Mouse (Mus musculus): ENCODE measurements around the gene Vmn2r105.

Vmn2r105 gene

GRCm38 (mm10) chr17:20234952-20235351 lies at the start of gene Vmn2r105:
TSS of gene Vmn2r105 (minus strand) at chr17:20235052.
- DNase-seq: no peak

DNA sequence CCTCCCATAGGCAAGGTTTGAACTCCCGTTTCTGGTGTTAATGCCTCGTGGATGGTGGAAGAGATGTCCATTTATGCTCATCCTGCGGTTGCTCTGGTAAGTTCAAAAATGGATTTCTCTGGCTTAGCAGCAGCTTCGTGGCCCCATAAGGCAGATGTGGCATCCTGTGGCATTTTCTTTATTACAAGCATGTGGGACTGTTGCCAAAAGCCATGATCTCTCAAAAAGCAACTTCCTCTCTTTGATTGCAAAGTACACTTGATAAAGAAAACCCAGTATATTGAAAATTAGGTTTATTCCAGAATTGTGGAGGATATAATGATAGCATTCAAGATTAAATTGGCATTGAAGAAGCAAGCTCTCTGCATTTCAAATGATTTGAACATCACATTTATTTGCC lies 20.7 kb upstream of the Vmn2r105 start:
- DNase-seq: no peak

DNA sequence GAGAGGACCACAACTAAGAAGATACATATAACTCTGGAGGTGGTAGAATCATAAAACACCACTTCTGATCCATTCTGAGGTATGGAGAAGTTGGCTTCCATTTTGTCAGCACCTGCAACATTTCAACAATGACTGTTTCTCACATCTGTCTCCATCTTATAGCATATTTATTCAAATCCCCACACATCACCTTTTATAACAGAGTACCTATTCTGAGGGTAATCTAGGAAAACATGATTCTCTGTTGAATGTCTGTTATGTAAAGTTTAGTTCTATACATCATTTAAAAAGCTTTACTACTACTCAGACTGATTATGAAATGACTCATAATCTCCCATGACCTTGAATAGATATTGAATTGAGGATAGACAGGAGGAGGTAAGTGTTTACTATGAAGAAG lies 51.9 kb downstream of the Vmn2r105 start, which contains the start of gene Fpr-rs6:
Fpr-rs6 (minus strand) TSS at position 101 of the 400 bp plus-strand sequence.
- no peak for DNase-seq
